Mouse (Mus musculus): ENCODE measurements at regions not wholly inside any gene's neighbourhood (a gene's known extent, or its start where the extent isn't known, plus 50 kb on each side); places are given as distances from the start of the nearest gene placed in this dataset.

GRCm38 (mm10) chr13:98420419-98421043 is 66.5 kb downstream of the Foxd1 start:
- no peak overlapping the region for H3K4me3 ChIP-seq (ENCODE audit: control insufficient read depth, low read depth, low read length)
- no peak overlapping the region for H3K27ac ChIP-seq (ENCODE audit: control insufficient read depth, insufficient read depth, low read depth, low read length)
- H3K27me3 ChIP-seq (ENCODE audit: control insufficient read depth, insufficient read depth, low read length), result no peaks in the 10 kb centered on the region
- TF ChIP-seq POLR2A (IDR thresholded peaks at IDR 0.05; ENCODE audit: control insufficient read depth, low read depth, low read length), result no peak
- no peaks in the 10 kb centered on the region for H3K36me3 ChIP-seq (ENCODE audit: control insufficient read depth, insufficient read depth, low read length)
- H3K4me1 ChIP-seq (ENCODE audit: control insufficient read depth, insufficient read depth, low read length), result no peaks in the 10 kb centered on the region

- Histone ChIP-seq H3K36me3 (ENCODE audit: control insufficient read depth, insufficient read depth, low read length) (no peaks in the 10 kb centered on the region), H3K27me3 (ENCODE audit: control insufficient read depth, insufficient read depth, low read length) (no peaks in the 10 kb centered on the region)
- no peak for TF ChIP-seq CTCF (IDR thresholded peaks at IDR 0.05; ENCODE audit: control insufficient read depth, insufficient read depth, insufficient replicate concordance, low read depth, low read length)
- TF ChIP-seq POLR2A (IDR thresholded peaks at IDR 0.05; ENCODE audit: control insufficient read depth, low read depth, low read length), result no peak
Measured at GRCm38 (mm10) chr13:98417736-98418135, 63.7 kb downstream of the Foxd1 start.

GRCm38 (mm10) chr13:98416457-98416856 is 62.4 kb downstream of the Foxd1 start:
- TF ChIP-seq POLR2A (IDR thresholded peaks at IDR 0.05; ENCODE audit: control insufficient read depth, low read depth, low read length) (no peak), CTCF (IDR thresholded peaks at IDR 0.05; ENCODE audit: control insufficient read depth, insufficient read depth, insufficient replicate concordance, low read depth, low read length) (no peak)
- Histone ChIP-seq H3K4me3 (ENCODE audit: control insufficient read depth, low read depth, low read length) (no peak overlapping the region), H3K36me3 (ENCODE audit: control insufficient read depth, insufficient read depth, low read length) (no peaks in the 10 kb centered on the region), H3K27ac (ENCODE audit: control insufficient read depth, insufficient read depth, low read depth, low read length) (no peak overlapping the region), H3K27me3 (ENCODE audit: control insufficient read depth, insufficient read depth, low read length) (no peaks in the 10 kb centered on the region), H3K4me1 (ENCODE audit: control insufficient read depth, insufficient read depth, low read length) (no peaks in the 10 kb centered on the region)

More at GRCm38 (mm10) chr13:98417736-98418135, 63.7 kb downstream of the Foxd1 start:
- H3K27ac ChIP-seq (ENCODE audit: control insufficient read depth, insufficient read depth, low read depth, low read length), result no peak overlapping the region
- H3K4me3 ChIP-seq (ENCODE audit: control insufficient read depth, low read depth, low read length), result no peak overlapping the region
- no peaks in the 10 kb centered on the region for H3K4me1 ChIP-seq (ENCODE audit: control insufficient read depth, insufficient read depth, low read length)

DNA sequence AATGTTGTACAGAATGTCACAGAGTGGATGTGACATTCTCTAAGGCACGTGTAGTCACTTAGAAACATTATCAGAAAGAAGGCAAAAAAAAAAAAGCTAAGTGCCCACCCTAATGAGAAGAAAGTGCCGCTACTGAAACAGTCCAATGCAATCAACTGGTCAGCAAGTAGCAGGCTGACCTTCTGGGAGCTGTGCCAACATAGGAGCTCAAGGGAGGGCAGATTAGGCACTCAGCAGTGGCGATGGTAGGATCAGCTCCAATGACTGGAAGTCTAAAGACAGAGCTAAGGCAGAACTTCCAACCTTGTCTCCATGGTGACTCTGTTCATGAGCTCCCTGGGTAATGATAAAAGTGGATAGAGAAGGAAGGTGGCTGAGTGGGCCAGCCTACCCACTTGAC is 60.8 kb downstream of the Foxd1 start:
- no peak overlapping the region for H3K27ac ChIP-seq (ENCODE audit: control insufficient read depth, insufficient read depth, low read depth, low read length)
- no peak for TF ChIP-seq POLR2A (IDR thresholded peaks at IDR 0.05; ENCODE audit: control insufficient read depth, low read depth, low read length)
- TF ChIP-seq CTCF (IDR thresholded peaks at IDR 0.05; ENCODE audit: control insufficient read depth, insufficient read depth, insufficient replicate concordance, low read depth, low read length), result no peak
- no peak overlapping the region for H3K4me3 ChIP-seq (ENCODE audit: control insufficient read depth, low read depth, low read length)
- no peaks in the 10 kb centered on the region for H3K27me3 ChIP-seq (ENCODE audit: control insufficient read depth, insufficient read depth, low read length)
- H3K36me3 ChIP-seq (ENCODE audit: control insufficient read depth, insufficient read depth, low read length), result no peaks in the 10 kb centered on the region
- H3K4me1 ChIP-seq (ENCODE audit: control insufficient read depth, insufficient read depth, low read length), result no peaks in the 10 kb centered on the region

DNA sequence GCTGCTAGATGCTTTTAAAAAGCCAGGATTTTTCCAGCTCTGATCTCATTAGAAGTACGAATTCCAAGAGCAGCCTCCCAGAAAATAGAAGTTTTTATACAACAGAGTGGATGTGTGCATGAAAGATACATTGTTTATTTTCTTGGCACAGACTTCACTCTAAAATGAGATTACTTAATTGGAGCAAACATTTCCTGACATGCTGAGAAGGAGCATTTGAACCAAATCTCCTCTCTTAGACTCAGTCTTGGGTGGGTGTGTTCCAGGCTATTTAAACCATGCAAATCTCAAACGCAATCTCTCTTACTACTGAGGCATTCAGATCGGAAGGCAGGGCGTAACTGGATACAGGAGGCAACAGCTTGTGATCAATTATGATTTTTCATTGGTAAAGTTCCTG is 59.2 kb downstream of the Foxd1 start:
- H3K27ac ChIP-seq (ENCODE audit: control insufficient read depth, insufficient read depth, low read depth, low read length), result no peak overlapping the region
- H3K27me3 ChIP-seq (ENCODE audit: control insufficient read depth, insufficient read depth, low read length), result no peaks in the 10 kb centered on the region
- no peaks in the 10 kb centered on the region for H3K4me1 ChIP-seq (ENCODE audit: control insufficient read depth, insufficient read depth, low read length)
- TF ChIP-seq POLR2A (IDR thresholded peaks at IDR 0.05; ENCODE audit: control insufficient read depth, low read depth, low read length), result no peak
- TF ChIP-seq CTCF (IDR thresholded peaks at IDR 0.05; ENCODE audit: control insufficient read depth, insufficient read depth, insufficient replicate concordance, low read depth, low read length), result no peak
- H3K36me3 ChIP-seq (ENCODE audit: control insufficient read depth, insufficient read depth, low read length), result no peaks in the 10 kb centered on the region
- no peak overlapping the region for H3K4me3 ChIP-seq (ENCODE audit: control insufficient read depth, low read depth, low read length)
